Mouse (Mus musculus) testis, postnatal 10 days (tissue): ENCODE results near the gene Sun1.

Experiments
- DNase-seq: peaks from one replicate; pipeline ENCODE4 v3.0.0; 2021; ENCODE audit warnings: low spot score

Gene Sun1

GRCm38 (mm10) chr5:139286142-139286941, 85.9 kb downstream of the Sun1 start:
- DNase-seq, result no peak

- DNase-seq, result no peak
Measured at GRCm38 (mm10) chr5:139287099-139287498, 86.7 kb downstream of the Sun1 start.

DNA sequence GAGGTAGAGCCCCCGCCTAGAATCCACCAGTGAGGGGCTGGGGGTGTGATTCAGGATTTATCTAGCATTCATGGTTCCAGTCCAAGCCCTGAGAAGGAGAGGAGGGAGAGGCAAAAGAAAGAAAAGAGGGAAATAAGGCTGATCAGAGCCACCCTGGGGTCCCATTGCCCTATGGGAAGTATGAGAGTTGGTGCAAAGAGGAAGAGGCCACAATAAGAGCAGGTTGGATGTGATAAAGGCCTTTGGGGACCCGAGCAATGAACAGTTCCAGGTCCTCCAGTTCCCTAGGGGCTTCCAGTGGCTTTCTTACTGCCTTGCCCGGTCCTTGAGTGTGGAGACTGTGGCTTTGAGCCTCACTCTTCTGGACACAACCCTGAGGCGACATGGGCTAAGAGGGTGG, 87.3 kb downstream of the Sun1 start:
- DNase-seq, result no peak

DNA sequence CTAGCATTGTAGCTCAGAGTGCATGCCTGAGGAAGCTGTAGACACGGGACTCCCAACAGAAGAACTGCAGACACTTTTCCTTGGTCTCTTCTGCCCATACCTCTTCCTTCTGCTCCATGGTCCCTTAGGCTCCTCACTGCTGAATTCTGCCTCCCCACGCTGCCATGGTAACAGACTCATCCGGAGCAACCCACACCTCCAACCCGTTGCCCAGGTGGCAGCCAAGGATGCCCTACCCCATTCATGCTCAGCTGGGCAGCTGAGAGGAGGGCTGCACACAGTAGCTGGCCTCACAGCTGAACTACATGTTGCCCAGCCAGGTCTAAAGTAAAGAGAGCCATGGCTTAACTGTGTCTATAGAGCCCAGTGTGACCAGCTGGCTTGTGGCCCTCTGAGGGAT, 88.2 kb downstream of the Sun1 start:
- no peak for DNase-seq

- DNase-seq, result no peak
Measured at GRCm38 (mm10) chr5:139290467-139291259, 90.2 kb downstream of the Sun1 start.

- no peak for DNase-seq
Measured at GRCm38 (mm10) chr5:139291811-139292560, 91.5 kb downstream of the Sun1 start.

- DNase-seq, result no peak
Measured at GRCm38 (mm10) chr5:139294089-139294488, 93.7 kb downstream of the Sun1 start.

GRCm38 (mm10) chr5:139297092-139297491, 96.7 kb downstream of the Sun1 start:
- DNase-seq, result no peak

- DNase-seq, result no peak
Measured at GRCm38 (mm10) chr5:139297745-139298144, 97.3 kb downstream of the Sun1 start.
